Mouse (Mus musculus) brain, adult 10 weeks (tissue): ENCODE measurements around the gene 3110009E18Rik. TPM values are rescaled to one million over a fixed set of nuclear protein-coding genes. Genes with fewer than 3 reads are reported as not detected.

Experiments used
- polyA plus RNA-seq: library from polyadenylated mRNA; stranded (reverse); fragments of 350-450 nt; fragmentation: Illumina TruSeq; extraction: RNeasy Lipid Tissue Mini Kit (QIAGEN cat#74804); gene quantifications from one replicate; pipeline ENCODE4 v1.2.3, GENCODE M21; 2015; ENCODE audit warnings: low read depth, low replicate concordance

Gene 3110009E18Rik
- polyA plus RNA-seq: 3.3 TPM

DNA sequence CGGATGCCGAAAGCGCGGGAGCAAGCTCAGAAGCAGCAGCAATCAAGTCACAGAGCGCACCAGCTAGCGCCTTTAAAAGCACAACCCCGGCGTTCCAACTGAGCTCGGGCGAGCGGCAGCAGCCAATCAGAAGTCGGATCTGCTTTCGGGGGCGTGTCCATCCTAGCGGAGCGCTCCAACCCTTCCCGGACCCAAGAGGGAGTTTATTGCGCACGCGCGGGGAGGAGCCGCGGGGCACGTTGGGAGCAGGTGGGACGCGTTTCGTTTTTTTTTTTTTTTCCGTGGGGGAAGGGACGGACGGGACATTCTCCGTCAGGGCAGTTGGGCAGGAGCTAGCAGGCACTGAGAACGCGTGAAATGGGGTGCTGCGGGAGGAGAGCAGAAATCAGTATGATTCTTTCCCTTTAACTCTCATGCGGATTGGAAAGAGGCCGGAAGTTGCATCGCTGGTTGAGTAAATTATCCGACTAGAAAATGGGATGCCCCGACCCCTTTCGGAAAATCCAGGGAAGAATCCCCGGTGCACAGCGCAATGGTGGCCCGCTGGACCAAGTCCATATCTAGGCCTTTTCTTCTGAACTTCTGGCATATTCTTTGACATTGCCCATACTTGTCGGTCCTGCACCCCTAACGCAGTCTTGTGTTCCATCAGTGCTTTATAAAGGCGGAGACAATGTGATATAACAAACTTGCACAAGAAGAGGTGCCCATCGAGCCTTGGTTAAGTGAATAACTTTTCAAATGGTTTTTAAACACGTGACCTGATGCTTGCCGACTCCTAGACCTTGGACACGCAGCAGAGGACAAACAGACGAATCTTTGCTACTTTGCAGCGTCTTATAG lies at the start of gene 3110009E18Rik, which contains the start of gene Dbi:
Gene 3110009E18Rik, plus strand, starts transcription at position 219 of the 843 bp plus-strand sequence.
Gene Dbi, minus strand, starts transcription at position 110 of the 843 bp plus-strand sequence.

DNA sequence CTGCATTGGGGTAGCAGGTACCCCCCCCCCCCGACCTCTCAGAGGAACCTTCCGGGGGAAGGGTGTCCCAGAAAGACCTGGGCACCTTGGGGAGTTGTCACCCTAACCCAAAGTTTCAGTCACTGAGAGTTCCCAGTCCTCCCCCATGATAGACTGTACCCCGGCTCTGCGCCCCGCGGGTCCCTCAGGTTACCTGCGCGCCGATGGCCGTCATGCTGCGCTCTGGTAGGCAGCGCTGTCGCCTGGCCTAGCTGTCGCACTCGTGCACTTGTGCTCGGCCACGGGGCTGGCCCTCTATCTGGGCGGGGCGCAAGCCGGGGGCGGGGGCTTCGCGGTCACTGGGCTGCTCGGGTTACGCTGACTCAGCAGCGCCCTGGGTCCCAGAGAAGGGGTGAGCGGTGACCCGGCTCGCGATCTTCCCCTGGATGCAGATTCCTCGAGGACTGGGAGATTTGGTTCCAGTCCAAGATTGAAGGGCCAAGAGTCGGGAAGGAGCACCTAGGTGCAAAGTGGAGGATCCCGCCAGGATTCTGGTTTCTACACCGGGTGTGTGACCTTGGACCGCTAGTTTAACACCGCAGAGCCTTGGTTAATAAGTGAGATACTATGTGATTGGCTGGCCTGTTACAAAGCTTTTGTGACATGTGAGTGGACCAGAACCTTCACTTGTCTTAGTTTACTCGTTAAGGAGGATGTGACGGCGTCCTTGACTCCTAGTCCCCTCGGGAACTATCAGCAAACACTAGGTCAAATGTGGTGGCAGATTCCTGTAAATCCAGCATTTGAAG lies 47.3 kb upstream of the 3110009E18Rik start, which contains the start of gene Tmem37:
Gene Tmem37, minus strand, starts transcription at position 556 of the 788 bp plus-strand sequence.

Other genes starting within 250 kb of the 3110009E18Rik start
- 8.0 TPM for gene Tmem177, start 208.0 kb upstream of the 3110009E18Rik start, polyA plus RNA-seq
- gene Cfap221, start 124.0 kb upstream of the 3110009E18Rik start, polyA plus RNA-seq: 0.34 TPM
- 0.51 TPM for gene Sctr, start 114.3 kb upstream of the 3110009E18Rik start, polyA plus RNA-seq
- gene Tmem37, start 47.1 kb upstream of the 3110009E18Rik start, polyA plus RNA-seq: 1.9 TPM
- gene Dbi, start 109 bp upstream of the 3110009E18Rik start, polyA plus RNA-seq: 756 TPM
- 4.7 TPM for gene Steap3, start 151.5 kb downstream of the 3110009E18Rik start, polyA plus RNA-seq
- 14.3 TPM for gene C1ql2, start 219.4 kb downstream of the 3110009E18Rik start, polyA plus RNA-seq